Mouse (Mus musculus) erythroblast, embryonic 14.5 days (primary cell): ENCODE results near the gene Vcl.

Source experiments
- GATA1 ChIP-seq: IDR thresholded peaks from 2 replicates; pipeline ENCODE4 v1.6.1; 2012; ENCODE audit warnings: low read length, inconsistent platforms, mixed read lengths
- TAL1 ChIP-seq: IDR thresholded peaks from 3 replicates; pipeline ENCODE4 v1.6.1; 2012; ENCODE audit warnings: low read length, inconsistent platforms, mixed read lengths

DNA sequence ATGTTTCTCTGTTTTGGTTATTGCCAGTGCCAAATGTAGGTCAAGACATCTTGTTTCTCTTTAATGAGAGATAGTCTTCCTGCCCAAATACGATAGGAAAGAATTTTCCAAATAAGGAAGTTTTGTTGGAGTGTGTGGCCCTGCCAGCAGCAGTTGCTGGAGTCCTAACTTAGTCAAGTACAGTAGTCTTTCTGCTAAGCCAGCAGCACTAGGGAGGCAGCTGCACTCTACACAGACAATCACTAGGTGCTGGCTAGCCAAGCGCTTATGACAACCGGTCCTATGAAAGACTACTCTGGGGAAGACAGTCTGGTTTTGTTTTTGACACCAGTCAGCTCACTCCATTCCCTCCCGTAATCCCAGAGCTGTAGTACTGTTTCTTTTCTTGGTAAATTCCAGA, 35.4 kb upstream of the Vcl start:
- no peak for TF ChIP-seq GATA1
- TF ChIP-seq TAL1 = no peak
